Comparison of ENCODE assay signal across 8 mouse cellular contexts in genomic region chr14:105896791-105897568, GRCm38 (mm10). TPM values are rescaled to one million over a fixed set of nuclear protein-coding genes. Genes with fewer than 3 reads are reported as not detected.
DNase-seq lines count a peak whose midpoint lies in the region; ATAC-seq lines count a peak whose summit lies in the region.

Spry2 (minus strand) TSS chr14:105896819.

- H3K9me3 ChIP-seq in intestine, embryonic 16.5 days (ENCODE audit: control insufficient read depth, low read length), result no peaks in the 10 kb centered on the region

- H3K4me3 ChIP-seq in intestine, embryonic 16.5 days (ENCODE audit: low read length), result peak within 1 kb of the TSS; percentile 88

- H3K4me1 ChIP-seq in intestine, embryonic 16.5 days (ENCODE audit: control insufficient read depth, insufficient read depth, low read length), result peaks cover 14% of the 10 kb centered on the region; the same call in 1 of the 2 replicates

- H3K4me2 ChIP-seq in intestine, embryonic 16.5 days (ENCODE audit: low read depth, low read length), result peak within 1 kb of the TSS; percentile 87

- intact Hi-C loops in gastrocnemius, postnatal 36 days (cut with DNase I), result loop anchor here (2.0 to 10.0 kb wide), 4 partner anchors 164 to 582 kb away; no protein-coding TSS in a partner anchor
- intact Hi-C loops in left cerebral cortex, postnatal 25 days (cut with DNase I), result loop anchor here (1.0 to 5.0 kb wide), 8 partner anchors 120 to 585 kb away; no protein-coding TSS in a partner anchor

- H3K9ac ChIP-seq in intestine, embryonic 16.5 days (ENCODE audit: low read depth, low read length), result peak within 1 kb of the TSS; percentile 96

- peaks cover 5% of the 10 kb centered on the region; the same call in 1 of the 2 replicates for H3K36me3 ChIP-seq in intestine, embryonic 16.5 days (ENCODE audit: control insufficient read depth, insufficient read depth, low read length)

- under 1% methylated on average over 61 of the region's 89 CpGs for WGBS in intestine, embryonic 16.5 days

- peak within 1 kb of the TSS; percentile 100 for H3K27ac ChIP-seq in intestine, embryonic 16.5 days (ENCODE audit: low read length)

- peak; percentile 85 to 90 for DNase-seq in adrenal gland, adult 18-20 months (ENCODE audit: low spot score in 2 of 2)
- DNase-seq in embryo, embryonic 10 days (ENCODE audit: low spot score), result peak; percentile 96
- peak; percentile 87 to 91 for DNase-seq in gastrocnemius, postnatal 36 days
- DNase-seq in left cerebral cortex, postnatal 25 days (ENCODE audit: low spot score in 2 of 2), result peak; percentile 88 to 97
- peak; percentile 97 for DNase-seq in mesoderm, embryonic 11.5 days (ENCODE audit: low read depth, low spot score)
- peak; percentile 92 for DNase-seq in right cerebral cortex, postnatal 36 days (ENCODE audit: low spot score in 2 of 2)

- ATAC-seq in intestine, embryonic 16.5 days, result peak; percentile 93
- no peak for ATAC-seq in inflammation-experienced regulatory T-cells, adult 6 months

- H3K27me3 ChIP-seq in intestine, embryonic 16.5 days (replicated peaks; ENCODE audit: control insufficient read depth, insufficient read depth, low read length), result no peaks in the 10 kb centered on the region

RNA-seq across cellular contexts. Expression of gene Spry2, which starts in this region (rescaled TPM):
- 10 to 100 TPM; 28.3 to 29.1 TPM for total RNA-seq in adrenal gland, adult 18-20 months (2021)
- 10 to 100 TPM; 20.0 to 21.2 TPM for total RNA-seq in gastrocnemius, postnatal 36 days (2021)
- 29.4 and 35.5 TPM in 2 replicates for polyA plus RNA-seq in intestine, embryonic 16.5 days (2015; fragmentation: Nextera tagmentation; extraction: Ambion mirVana)
- 100 to 1,000 TPM; 102 to 104 TPM for total RNA-seq in left cerebral cortex, postnatal 25 days (2021)
- under 1 TPM in 2 of 3 experiments, not detected in 1; 0.48 to 0.73 TPM for polyA plus RNA-seq in inflammation-experienced regulatory T-cells, adult 6 months (2017; shearing (Covaris generic))

Comparison
In these comparisons a context has a peak if more than half of its experiments do, and no peak if none do; other contexts are left out.
1. RNA of gene Spry2 (polyA plus RNA-seq): 29.4 to 35.5 TPM in intestine, embryonic 16.5 days; 0.48 to 0.73 TPM in inflammation-experienced regulatory T-cells, adult 6 months; every median in the first group is over 10 times any median in the second.
2. Peak in every context shown above with its lines, with median percentiles within 50 percentile points of each other: DNase-seq.